ENCODE assay signal across 9 mouse cellular contexts in the genomic region with DNA sequence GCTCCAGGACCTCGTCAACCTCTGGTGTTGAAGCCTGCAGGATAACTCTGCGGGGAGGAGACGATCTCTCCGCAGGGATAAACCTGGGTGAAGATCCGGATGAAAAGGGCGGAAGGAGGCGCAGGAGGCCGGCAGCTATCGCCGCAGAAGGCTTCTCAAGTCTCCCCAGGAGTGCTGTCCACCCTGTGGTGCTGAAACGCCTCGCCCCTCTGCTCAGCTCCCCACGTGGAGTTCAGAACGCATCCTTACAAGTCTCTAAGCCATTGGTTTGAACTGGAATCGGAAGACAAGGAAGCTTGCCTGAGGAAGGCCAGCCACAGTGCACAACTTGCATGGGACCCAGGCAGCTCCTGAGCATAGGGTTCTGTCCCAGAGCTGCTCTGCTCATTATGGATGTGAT. TPM values are rescaled to one million over a fixed set of nuclear protein-coding genes. Genes with fewer than 3 reads are reported as not detected.
A peak's percentile ranks its signal among the peaks of the same experiment; 100 is the strongest.
DNase-seq lines count a peak whose midpoint lies in the region; ATAC-seq and TF ChIP-seq lines count a peak whose summit lies in the region.
"Had no signal": no experiment of that assay in that cellular context is flagged by ENCODE, and none has a peak within 500 bp of the region (broad histone marks: within the 10 kb centered on the region; RNA-seq: fewer than 3 reads in every experiment).

No protein-coding gene starts in this region.

- intact Hi-C loops in left cerebral cortex, postnatal 4 days (cut with DNase I): no loop called here
- intact Hi-C loops in left cerebral cortex, postnatal 36 days (cut with DNase I): no loop called here

- H3K36me3 ChIP-seq in embryonic facial prominence, embryonic 15.5 days: no peaks in the 10 kb centered on the region
- H3K36me3 ChIP-seq in hindbrain, embryonic 16.5 days (ENCODE audit: control insufficient read depth, insufficient read depth, low read length): no peaks in the 10 kb centered on the region
- H3K36me3 ChIP-seq in liver, embryonic 12.5 days: no peaks in the 10 kb centered on the region
- H3K36me3 ChIP-seq in neural tube, embryonic 11.5 days (ENCODE audit: control insufficient read depth, insufficient read depth, low read length): no peaks in the 10 kb centered on the region

- no peak overlapping the region for H3K9ac ChIP-seq in embryonic facial prominence, embryonic 15.5 days
- no peak overlapping the region for H3K9ac ChIP-seq in hindbrain, embryonic 16.5 days (ENCODE audit: low read depth, low read length)
- H3K9ac ChIP-seq in liver, embryonic 12.5 days: no peak overlapping the region
- peak overlapping the region; percentile 24; the same call in 1 of the 2 replicates for H3K9ac ChIP-seq in neural tube, embryonic 11.5 days (ENCODE audit: low read length)

- no peaks in the 10 kb centered on the region; the same call in 1 of the 2 replicates for H3K4me1 ChIP-seq in embryonic facial prominence, embryonic 15.5 days
- H3K4me1 ChIP-seq in hindbrain, embryonic 16.5 days (ENCODE audit: control insufficient read depth, insufficient read depth, low read depth, low read length): peaks cover 9% of the 10 kb centered on the region; the same call in 1 of the 2 replicates
- H3K4me1 ChIP-seq in liver, embryonic 12.5 days: peaks cover 7% of the 10 kb centered on the region; the same call in 1 of the 2 replicates
- H3K4me1 ChIP-seq in neural tube, embryonic 11.5 days (ENCODE audit: control insufficient read depth, insufficient read depth, low read length): peaks cover 11% of the 10 kb centered on the region
- H3K4me1 ChIP-seq in cerebellum, adult 2 months (ENCODE audit: control insufficient read depth, insufficient read depth, low read length): peaks cover 7% of the 10 kb centered on the region

- under 1% methylated on average over 15 of the region's 15 CpGs for WGBS in embryonic facial prominence, embryonic 15.5 days
- under 1% methylated on average over 15 of the region's 15 CpGs for WGBS in hindbrain, embryonic 16.5 days
- 1% methylated on average over 15 of the region's 15 CpGs for WGBS in liver, embryonic 12.5 days (ENCODE audit: insufficient replicate concordance)
- WGBS in neural tube, embryonic 11.5 days: under 1% methylated on average over 15 of the region's 15 CpGs
- 33% methylated on average over 15 of the region's 15 CpGs for WGBS in cerebellum, adult 2 months

- H3K4me2 ChIP-seq in embryonic facial prominence, embryonic 15.5 days (replicated peaks): peak overlapping the region; percentile 36
- H3K4me2 ChIP-seq in hindbrain, embryonic 16.5 days (ENCODE audit: low read length): peak overlapping the region; percentile 40
- H3K4me2 ChIP-seq in liver, embryonic 12.5 days: peak overlapping the region; percentile 22
- peak overlapping the region; percentile 39 for H3K4me2 ChIP-seq in neural tube, embryonic 11.5 days (ENCODE audit: low read depth)

- H3K27me3 ChIP-seq in embryonic facial prominence, embryonic 15.5 days: peaks cover 25% of the 10 kb centered on the region
- H3K27me3 ChIP-seq in hindbrain, embryonic 16.5 days (replicated peaks; ENCODE audit: control insufficient read depth, insufficient read depth, low read length): peaks cover 3% of the 10 kb centered on the region; the same call in 1 of the 2 replicates
- peaks cover 63% of the 10 kb centered on the region for H3K27me3 ChIP-seq in liver, embryonic 12.5 days (replicated peaks)
- H3K27me3 ChIP-seq in neural tube, embryonic 11.5 days (ENCODE audit: control insufficient read depth, insufficient read depth, low read length): no peaks in the 10 kb centered on the region
- no peaks in the 10 kb centered on the region for H3K27me3 ChIP-seq in cerebellum, adult 2 months (ENCODE audit: control insufficient read depth, insufficient read depth, low read length)

- no peak overlapping the region for H3K4me3 ChIP-seq in embryonic facial prominence, embryonic 15.5 days (replicated peaks)
- peak overlapping the region; percentile 13; the same call in 1 of the 2 replicates for H3K4me3 ChIP-seq in hindbrain, embryonic 16.5 days (ENCODE audit: low read length)
- no peak overlapping the region for H3K4me3 ChIP-seq in liver, embryonic 12.5 days
- no peak overlapping the region for H3K4me3 ChIP-seq in neural tube, embryonic 11.5 days (ENCODE audit: low read depth, low read length)
- no peak overlapping the region for H3K4me3 ChIP-seq in cerebellum, adult 2 months (replicated peaks; ENCODE audit: insufficient read depth, low read depth, low read length)

- ATAC-seq in embryonic facial prominence, embryonic 15.5 days (ENCODE audit: insufficient number of reproducible peaks, low FRiP score, low TSS enrichment, low read depth): no peak
- ATAC-seq in hindbrain, embryonic 16.5 days: no peak
- ATAC-seq in liver, embryonic 12.5 days: 0 out of 2 replicates have a peak, but pooled peaks have one; percentile 27
- ATAC-seq in neural tube, embryonic 11.5 days (ENCODE audit: insufficient read depth, low FRiP score, low TSS enrichment): no peak

- no peaks in the 10 kb centered on the region for H3K9me3 ChIP-seq in embryonic facial prominence, embryonic 15.5 days (replicated peaks)
- H3K9me3 ChIP-seq in hindbrain, embryonic 16.5 days (ENCODE audit: control insufficient read depth, low read length): no peaks in the 10 kb centered on the region
- no peaks in the 10 kb centered on the region for H3K9me3 ChIP-seq in liver, embryonic 12.5 days (replicated peaks)
- no peaks in the 10 kb centered on the region for H3K9me3 ChIP-seq in neural tube, embryonic 11.5 days (ENCODE audit: control insufficient read depth, low read length)

- TF ChIP-seq POLR2A in cerebellum, adult 2 months (IDR thresholded peaks at IDR 0.05; ENCODE audit: borderline replicate concordance, insufficient read depth, low read length): no peak

- no peak for TF ChIP-seq CTCF in cerebellum, adult 2 months (IDR thresholded peaks at IDR 0.05; ENCODE audit: borderline replicate concordance, insufficient read depth, low read depth, low read length)

- DNase-seq in left cerebral cortex, postnatal 4 days: peak; percentile 34
- no peak for DNase-seq in left cerebral cortex, postnatal 36 days (ENCODE audit: low spot score in 2 of 2)
- peak; percentile 79 for DNase-seq in neural tube, embryonic 11.5 days (ENCODE audit: low spot score)
- peak; percentile 29 for DNase-seq in urinary bladder, postnatal 10 days (ENCODE audit: low spot score)
- DNase-seq in cerebellum, adult 2 months: no peak

- no peak overlapping the region for H3K27ac ChIP-seq in embryonic facial prominence, embryonic 15.5 days (replicated peaks)
- H3K27ac ChIP-seq in hindbrain, embryonic 16.5 days (ENCODE audit: low read depth, low read length): no peak overlapping the region
- 0 out of 2 replicates have a peak overlapping the region, but pooled peaks have one; percentile 11 for H3K27ac ChIP-seq in liver, embryonic 12.5 days
- no peak overlapping the region for H3K27ac ChIP-seq in neural tube, embryonic 11.5 days (ENCODE audit: low read depth, low read length)
- no peak overlapping the region for H3K27ac ChIP-seq in cerebellum, adult 2 months (ENCODE audit: insufficient read depth, low read length)

RNA-seq across cellular contexts. Expression of a gene that starts 13.6 kb away (rescaled TPM):
- 10 to 100 TPM; 21.7 to 23.2 TPM for total RNA-seq in left cerebral cortex, postnatal 4 days (2021)
- total RNA-seq in left cerebral cortex, postnatal 36 days (2021): 10 to 100 TPM; 75.0 to 82.3 TPM
- 0.57 and 0.58 TPM in 2 replicates for polyA plus RNA-seq in embryonic facial prominence, embryonic 15.5 days (2015; fragmentation: Nextera tagmentation; extraction: Ambion mirVana)
- polyA plus RNA-seq in hindbrain, embryonic 16.5 days (2015; fragmentation: Nextera tagmentation; extraction: Ambion mirVana): 5.5 and 7.1 TPM in 2 replicates
- 2.7 and 3.1 TPM in 2 replicates for polyA plus RNA-seq in liver, embryonic 12.5 days (2016; fragmentation: Nextera tagmentation; extraction: Ambion mirVana)
- 2.0 and 2.9 TPM in 2 replicates for polyA plus RNA-seq in neural tube, embryonic 11.5 days (2014; fragmentation: Nextera tagmentation; extraction: Ambion mirVana)
- polyA plus RNA-seq in cerebellum, adult 2 months (2012; rRNA removed): 187 and 208 TPM in 2 replicates
- total RNA-seq: neutrophil, adult 5-6 weeks had no signal

RNA-seq across cellular contexts. Expression of a gene that starts 27.8 kb away (rescaled TPM):
- total RNA-seq in left cerebral cortex, postnatal 4 days (2021): 10 to 100 TPM; 24.8 to 30.7 TPM
- 10 to 100 TPM; 31.3 to 38.4 TPM for total RNA-seq in left cerebral cortex, postnatal 36 days (2021)
- polyA plus RNA-seq in embryonic facial prominence, embryonic 15.5 days (2015; fragmentation: Nextera tagmentation; extraction: Ambion mirVana): 49.9 and 58.1 TPM in 2 replicates
- 65.2 and 71.4 TPM in 2 replicates for polyA plus RNA-seq in hindbrain, embryonic 16.5 days (2015; fragmentation: Nextera tagmentation; extraction: Ambion mirVana)
- 60.0 and 62.4 TPM in 2 replicates for polyA plus RNA-seq in liver, embryonic 12.5 days (2016; fragmentation: Nextera tagmentation; extraction: Ambion mirVana)
- 70.1 and 71.3 TPM in 2 replicates for polyA plus RNA-seq in neural tube, embryonic 11.5 days (2014; fragmentation: Nextera tagmentation; extraction: Ambion mirVana)
- polyA plus RNA-seq in cerebellum, adult 2 months (2012; rRNA removed): 44.7 and 47.5 TPM in 2 replicates

Comparison
In these comparisons a context has a peak if more than half of its experiments do, and no peak if none do; other contexts are left out.
1. DNase-seq: peak in left cerebral cortex, postnatal 4 days (single experiment), neural tube, embryonic 11.5 days (single experiment) and urinary bladder, postnatal 10 days (single experiment); none in left cerebral cortex, postnatal 36 days (0 of 2) and cerebellum, adult 2 months (0 of 2).
2. RNA of a gene that starts 13.6 kb away (polyA plus RNA-seq): 187 to 208 TPM in cerebellum, adult 2 months; 5.5 to 7.1 TPM in hindbrain, embryonic 16.5 days, 2.7 to 3.1 TPM in liver, embryonic 12.5 days, 2.0 to 2.9 TPM in neural tube, embryonic 11.5 days and 0.57 to 0.58 TPM in embryonic facial prominence, embryonic 15.5 days; every median in the first group is over 10 times any median in the second.
3. Peak in every context shown above with its lines, with median percentiles within 50 percentile points of each other: H3K4me2 ChIP-seq.